Mouse (Mus musculus) adrenal gland, adult 18-20 months (tissue): Measurements from ENCODE around the gene Mipep. TPM values are rescaled to one million over a fixed set of nuclear protein-coding genes. Genes with fewer than 3 reads are reported as not detected.

ENCODE experiments used
- DNase-seq, 2 experiments: peaks; one replicate each; pipeline ENCODE4 v3.0.0; 2021 to 2022; ENCODE audit warnings: low spot score in 2 of 2
- total RNA-seq, 2 experiments: library from RNA; stranded (reverse); gene quantifications; 1 replicate in 1 of 2; 2 replicates in 1 of 2; pipeline ENCODE4 v1.2.3; 2021

Gene Mipep
- total RNA-seq, 2 experiments from 2014 or later: 39.0 to 50.0 TPM

DNA sequence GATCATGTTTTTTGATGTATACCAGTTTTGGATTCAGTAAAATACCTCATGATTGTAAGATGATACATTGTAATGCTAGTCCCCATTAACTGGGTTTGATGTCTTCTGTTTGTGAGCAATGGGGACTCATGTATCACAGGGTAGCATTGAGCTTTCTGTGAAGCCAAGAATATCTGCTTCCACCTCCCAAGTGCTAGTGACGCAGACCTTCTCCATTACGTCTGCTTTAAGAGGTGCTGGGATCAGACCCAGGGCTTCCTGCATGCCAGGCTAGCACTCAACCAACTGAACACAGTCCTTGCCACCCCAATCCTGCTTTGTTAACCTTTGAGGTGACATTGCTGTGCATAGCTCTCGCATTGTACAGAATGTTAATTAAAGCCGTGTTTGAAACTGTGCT lies 14.3 kb downstream of the Mipep start:
- no peak for DNase-seq

- no peak for DNase-seq
Measured at GRCm38 (mm10) chr14:60799762-60800728, 15.7 kb downstream of the Mipep start.

GRCm38 (mm10) chr14:60802026-60802425 lies 17.7 kb downstream of the Mipep start:
- DNase-seq: no peak

DNA sequence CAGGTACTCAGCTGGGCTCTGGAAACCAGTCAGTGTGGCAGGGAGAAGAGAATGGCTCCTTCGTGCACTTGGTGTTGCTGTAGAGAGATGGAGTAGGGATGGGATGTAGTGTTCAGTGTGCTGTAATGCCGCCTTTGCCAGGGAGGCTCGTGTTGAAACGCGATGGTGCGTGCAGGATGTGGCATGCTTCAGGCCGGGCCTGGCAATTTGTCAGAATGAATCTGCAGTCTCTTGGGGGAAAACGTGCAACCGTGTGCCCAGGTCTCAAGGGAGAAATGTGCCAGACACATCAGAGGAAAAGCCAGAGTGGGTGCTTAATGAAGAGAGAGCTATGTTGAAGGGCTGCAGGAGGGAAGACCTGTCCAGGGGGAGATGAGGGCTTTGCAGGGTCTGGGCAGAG lies 20.6 kb downstream of the Mipep start:
- DNase-seq: no peak

DNA sequence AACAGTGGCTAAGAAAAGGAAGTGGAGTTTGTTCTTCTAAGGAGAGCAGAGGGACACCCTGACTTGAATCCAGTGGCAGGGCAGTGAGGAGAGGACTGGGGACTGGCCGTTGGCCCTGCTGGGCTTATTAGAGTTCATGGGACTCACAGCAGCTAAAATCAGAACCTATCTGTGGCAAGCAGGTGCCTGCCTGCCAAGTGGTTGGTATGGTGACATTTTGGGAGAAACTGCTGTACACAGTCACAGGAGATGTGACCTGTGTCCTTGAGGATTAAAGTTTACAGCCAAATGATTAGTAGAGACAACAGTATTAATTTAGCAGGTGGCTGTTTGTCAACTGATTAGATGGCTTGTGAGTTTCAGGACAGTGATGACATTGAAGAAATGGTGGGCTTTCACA lies 21.5 kb downstream of the Mipep start:
- DNase-seq: no peak

DNA sequence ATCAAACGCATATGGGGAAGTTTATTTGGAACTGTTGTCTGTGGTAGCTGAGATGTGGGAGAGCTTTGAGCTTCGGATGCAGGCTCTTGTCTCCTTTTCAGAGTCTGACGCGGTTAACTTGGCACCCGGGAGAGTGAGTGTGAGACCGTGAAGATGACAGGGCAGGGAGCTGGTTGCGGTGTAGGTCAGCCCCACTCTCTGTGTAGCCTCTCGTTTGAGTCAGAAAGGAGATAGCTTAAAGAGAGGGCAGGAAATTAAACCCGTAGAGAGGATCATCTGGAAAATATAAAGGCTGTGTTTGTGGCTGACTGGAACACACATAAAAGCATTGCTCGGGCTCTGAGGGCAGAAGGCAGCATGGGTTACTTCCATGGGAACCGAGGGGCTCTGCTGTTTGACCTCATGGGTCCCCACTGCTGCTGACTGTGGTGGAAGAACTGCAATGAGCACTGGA lies 22.5 kb downstream of the Mipep start:
- DNase-seq: no peak

GRCm38 (mm10) chr14:60809881-60810280 lies 25.5 kb downstream of the Mipep start:
- DNase-seq: no peak

DNA sequence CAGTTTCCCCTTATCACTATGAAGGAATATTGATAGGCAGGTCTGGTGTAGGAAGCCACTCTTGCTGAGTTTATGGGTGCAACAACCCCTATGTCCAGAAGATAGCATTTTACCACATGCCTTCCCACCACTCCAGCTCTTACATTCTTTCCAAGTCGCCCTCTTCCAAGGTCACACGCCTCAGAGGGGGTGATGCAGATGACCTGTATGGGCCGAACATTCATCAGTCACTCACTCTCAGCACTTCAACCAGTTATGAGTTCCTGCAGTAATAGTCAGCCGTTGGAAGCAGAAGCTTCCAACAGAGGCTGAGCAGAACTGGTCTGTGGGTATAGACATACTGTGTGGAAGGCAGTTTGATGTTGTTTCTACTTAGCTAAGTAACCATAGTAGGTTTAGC lies 27.2 kb downstream of the Mipep start:
- DNase-seq: no peak

GRCm38 (mm10) chr14:60815098-60815497 lies 30.7 kb downstream of the Mipep start:
- DNase-seq: no peak

GRCm38 (mm10) chr14:60818045-60818444 lies 33.7 kb downstream of the Mipep start:
- DNase-seq: no peak

DNA sequence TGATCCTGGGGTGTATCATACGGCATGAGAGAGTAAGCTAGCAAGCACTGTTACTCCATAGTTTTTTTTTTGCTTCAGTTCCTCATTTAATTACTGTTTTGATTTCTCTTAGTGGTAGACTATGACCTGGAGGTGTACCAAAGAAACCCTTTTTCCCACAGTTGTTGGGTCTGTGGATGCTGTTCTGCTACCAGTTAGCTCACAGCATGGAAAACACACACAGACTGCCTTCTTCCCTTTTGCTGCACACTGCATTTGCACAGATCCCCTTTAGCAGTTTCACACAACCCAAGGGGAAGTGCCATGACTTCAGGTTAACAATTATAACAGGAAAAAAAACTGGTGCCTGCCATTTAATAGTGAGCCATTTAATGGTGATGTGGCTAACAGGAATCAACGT lies 45.7 kb downstream of the Mipep start:
- DNase-seq: no peak

- no peak for DNase-seq
Measured at GRCm38 (mm10) chr14:60836709-60837108, 52.3 kb downstream of the Mipep start.

GRCm38 (mm10) chr14:60839654-60840053 lies 55.3 kb downstream of the Mipep start:
- DNase-seq: no peak

GRCm38 (mm10) chr14:60841977-60842659 lies 57.7 kb downstream of the Mipep start:
- DNase-seq: no peak

GRCm38 (mm10) chr14:60843596-60843995 lies 59.2 kb downstream of the Mipep start:
- no peak for DNase-seq

- DNase-seq: no peak
Measured at GRCm38 (mm10) chr14:60845261-60846045, 61.1 kb downstream of the Mipep start.

GRCm38 (mm10) chr14:60846174-60846573 lies 61.8 kb downstream of the Mipep start:
- DNase-seq: no peak

GRCm38 (mm10) chr14:60848194-60848593 lies 63.8 kb downstream of the Mipep start:
- no peak for DNase-seq

- no peak for DNase-seq
Measured at GRCm38 (mm10) chr14:60850101-60850500, 65.7 kb downstream of the Mipep start.

- DNase-seq: no peak
Measured at GRCm38 (mm10) chr14:60851632-60852031, 67.3 kb downstream of the Mipep start.

- no peak for DNase-seq
Measured at GRCm38 (mm10) chr14:60856199-60856912, 72.0 kb downstream of the Mipep start.
